28 mouse cellular contexts compared by ENCODE assay signal in the genomic region with DNA sequence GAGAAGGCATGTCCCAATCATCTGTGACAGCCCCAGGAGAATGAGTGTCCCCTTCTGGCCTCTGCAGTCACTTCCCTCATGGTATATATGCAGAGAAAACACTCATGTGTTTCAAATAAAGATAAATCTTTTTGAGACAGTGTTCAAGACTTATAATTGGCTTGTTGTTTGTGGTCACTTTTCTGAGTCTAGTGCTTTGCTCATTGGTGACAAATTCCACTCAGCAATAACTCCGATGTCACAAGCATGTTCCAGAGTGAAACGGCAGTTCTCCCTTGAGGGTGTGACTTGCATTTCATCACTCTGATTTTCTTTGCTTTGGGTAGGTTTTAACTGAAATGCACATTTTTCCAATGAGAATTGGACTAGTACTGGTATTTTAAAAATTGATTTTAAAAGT. TPM values are rescaled to one million over a fixed set of nuclear protein-coding genes. Genes with fewer than 3 reads are reported as not detected.
DNase-seq lines count a peak whose midpoint lies in the region; ATAC-seq and TF ChIP-seq lines count a peak whose summit lies in the region.
"Had no signal": no experiment of that assay in that cellular context is flagged by ENCODE, and none has a peak within 500 bp of the region (broad histone marks: within the 10 kb centered on the region; RNA-seq: fewer than 3 reads in every experiment).

No protein-coding gene starts in this region.

- no peak for TF ChIP-seq POLR2A in bone marrow macrophage, adult 2 months (IDR thresholded peaks at IDR 0.05; ENCODE audit: borderline replicate concordance, low read depth, low read length)

- H3K36me3 ChIP-seq in lung, postnatal 0 days (ENCODE audit: insufficient read depth, low read length), result no peaks in the 10 kb centered on the region
- no peaks in the 10 kb centered on the region for H3K36me3 ChIP-seq in kidney, embryonic 14.5 days (ENCODE audit: control insufficient read depth, insufficient read depth, low read length)
- H3K36me3 ChIP-seq: embryonic facial prominence, embryonic 13.5 days; forebrain, embryonic 10.5 days; limb, embryonic 15.5 days; liver, embryonic 15.5 days; neural tube, embryonic 13.5 days; stomach, embryonic 15.5 days had no signal

- no peak overlapping the region for H3K4me2 ChIP-seq in lung, postnatal 0 days (replicated peaks; ENCODE audit: low read depth, low read length)
- H3K4me2 ChIP-seq in kidney, embryonic 14.5 days (replicated peaks; ENCODE audit: low read depth, low read length), result no peak overlapping the region
- H3K4me2 ChIP-seq: embryonic facial prominence, embryonic 13.5 days; limb, embryonic 15.5 days; liver, embryonic 15.5 days; midbrain, embryonic 11.5 days; neural tube, embryonic 13.5 days; stomach, embryonic 15.5 days had no signal

- TF ChIP-seq EP300 in lung, postnatal 0 days (IDR thresholded peaks at IDR 0.05), result no peak

- H3K4me3 ChIP-seq in lung, postnatal 0 days (ENCODE audit: low read depth, low read length), result no peak overlapping the region
- no peak overlapping the region for H3K4me3 ChIP-seq in bone marrow macrophage, adult 2 months (ENCODE audit: insufficient read depth, low read length)
- no peak overlapping the region for H3K4me3 ChIP-seq in kidney, embryonic 14.5 days (ENCODE audit: low read length)
- H3K4me3 ChIP-seq: embryonic facial prominence, embryonic 13.5 days; forebrain, embryonic 10.5 days; limb, embryonic 15.5 days; liver, embryonic 15.5 days; neural tube, embryonic 13.5 days; stomach, embryonic 15.5 days had no signal

- no peaks in the 10 kb centered on the region for H3K9me3 ChIP-seq in lung, postnatal 0 days (ENCODE audit: low read length)
- no peaks in the 10 kb centered on the region for H3K9me3 ChIP-seq in kidney, embryonic 14.5 days (ENCODE audit: control insufficient read depth, low read length)
- H3K9me3 ChIP-seq: embryonic facial prominence, embryonic 13.5 days; forebrain, embryonic 10.5 days; limb, embryonic 15.5 days; liver, embryonic 15.5 days; neural tube, embryonic 13.5 days; stomach, embryonic 15.5 days had no signal

- WGBS in lung, postnatal 0 days, result 56% methylated on average over 2 of the region's 2 CpGs
- WGBS in kidney, embryonic 14.5 days, result 67% methylated on average over 2 of the region's 2 CpGs

- no peak overlapping the region for H3K27ac ChIP-seq in lung, postnatal 0 days (ENCODE audit: low read length)
- peak overlapping the region; percentile 50; the same call in 1 of the 2 replicates for H3K27ac ChIP-seq in bone marrow macrophage, adult 2 months (ENCODE audit: insufficient read depth, low read depth, low read length)
- H3K27ac ChIP-seq in kidney, embryonic 14.5 days (ENCODE audit: low read depth, low read length), result no peak overlapping the region
- H3K27ac ChIP-seq: embryonic facial prominence, embryonic 13.5 days; forebrain, embryonic 10.5 days; limb, embryonic 15.5 days; liver, embryonic 15.5 days; neural tube, embryonic 13.5 days; stomach, embryonic 15.5 days had no signal

- H3K27me3 ChIP-seq in lung, postnatal 0 days (replicated peaks; ENCODE audit: insufficient read depth, low read length), result no peaks in the 10 kb centered on the region
- H3K27me3 ChIP-seq in kidney, embryonic 14.5 days (ENCODE audit: control insufficient read depth, insufficient read depth, low read length), result no peaks in the 10 kb centered on the region
- H3K27me3 ChIP-seq: embryonic facial prominence, embryonic 13.5 days; limb, embryonic 15.5 days; liver, embryonic 15.5 days; neural tube, embryonic 13.5 days; Patski; stomach, embryonic 15.5 days had no signal

- ATAC-seq in lung, postnatal 0 days, result no peak
- ATAC-seq in megakaryocyte, adult 5-6 weeks (ENCODE audit: poor library complexity, severe bottlenecking), result peak; percentile 67
- ATAC-seq in kidney, embryonic 14.5 days (ENCODE audit: low FRiP score, low TSS enrichment), result no peak
- ATAC-seq: forebrain, embryonic 16.5 days; intestine, embryonic 16.5 days; Patski had no signal

- H3K4me1 ChIP-seq in lung, postnatal 0 days (ENCODE audit: insufficient read depth, low read depth, low read length), result no peaks in the 10 kb centered on the region
- peaks cover 24% of the 10 kb centered on the region for H3K4me1 ChIP-seq in bone marrow macrophage, adult 2 months (ENCODE audit: control insufficient read depth, insufficient read depth, low read length)
- H3K4me1 ChIP-seq in kidney, embryonic 14.5 days (ENCODE audit: control insufficient read depth, insufficient read depth, low read length), result no peaks in the 10 kb centered on the region
- H3K4me1 ChIP-seq: embryonic facial prominence, embryonic 13.5 days; forebrain, embryonic 10.5 days; limb, embryonic 15.5 days; liver, embryonic 15.5 days; neural tube, embryonic 13.5 days; stomach, embryonic 15.5 days had no signal

- no peak overlapping the region for H3K9ac ChIP-seq in lung, postnatal 0 days (replicated peaks; ENCODE audit: low read depth)
- H3K9ac ChIP-seq in kidney, embryonic 14.5 days (ENCODE audit: low read depth, low read length), result no peak overlapping the region
- H3K9ac ChIP-seq: embryonic facial prominence, embryonic 13.5 days; limb, embryonic 15.5 days; liver, embryonic 15.5 days; neural tube, embryonic 13.5 days; stomach, embryonic 15.5 days had no signal

- peak; percentile 17 for DNase-seq in lung, postnatal 0 days (ENCODE audit: low spot score)
- no peak for DNase-seq in lung, postnatal 10 days
- no peak for DNase-seq in frontal cortex, postnatal 14 days (ENCODE audit: low spot score in 2 of 2)
- no peak for DNase-seq in ovary, postnatal 10 days (ENCODE audit: low spot score)
- DNase-seq: adrenal gland, postnatal 25 days; B cell, adult 2 months; cerebellum, adult 8-10 months; cerebellum, postnatal 36 days; embryo, embryonic 11 days; kidney, adult 8-10 months; kidney, postnatal 10 days; layer of hippocampus, postnatal 36 days; left cerebral cortex, postnatal 4 days; retina, postnatal 1 day; right cerebral cortex, postnatal 14 days had no signal

- TF ChIP-seq CTCF in lung, postnatal 0 days (IDR thresholded peaks at IDR 0.05), result no peak
- TF ChIP-seq CTCF in bone marrow macrophage, adult 2 months (IDR thresholded peaks at IDR 0.05; ENCODE audit: low read depth, low read length), result no peak

RNA-seq across cellular contexts. Expression of a gene that starts 40.1 kb away (rescaled TPM):
- polyA plus RNA-seq in lung, postnatal 0 days (2015; fragmentation: Nextera tagmentation; extraction: Ambion mirVana), result 14.6 and 16.1 TPM in 2 replicates
- polyA plus RNA-seq in bone marrow macrophage, adult 2 months (2012; ENCODE audit: insufficient read depth, insufficient read length, missing spikeins), result 84.9 and 106 TPM in 2 replicates
- 62.8 and 68.7 TPM in 2 replicates for total RNA-seq in megakaryocyte, adult 5-6 weeks (2015)
- 68.7 and 85.7 TPM in 2 replicates for total RNA-seq in megakaryocyte, adult 5-6 weeks (2017)
- polyA plus RNA-seq in kidney, embryonic 14.5 days (2014; fragmentation: Nextera tagmentation; extraction: Ambion mirVana), result 20.2 and 24.8 TPM in 2 replicates
